Mouse (Mus musculus): ENCODE measurements around the gene Hist1h2ae. TPM values are rescaled to one million over a fixed set of nuclear protein-coding genes. Genes with fewer than 3 reads are reported as not detected.
A peak's percentile ranks its signal among the peaks of the same experiment; 100 is the strongest.
"Not testable (repeated sequence)": the region's sequence is repeated elsewhere in the genome, so short reads cannot be mapped to it uniquely, and the experiment has no call there.

Hist1h2ae gene
- polyA plus RNA-seq, 2 experiments, result 10.8 to 151 TPM

- not testable (repeated sequence) for H3K27me3 ChIP-seq (ENCODE audit: control insufficient read depth, insufficient read depth, low read length); H3K36me3 ChIP-seq (replicated peaks; ENCODE audit: control insufficient read depth, insufficient read depth, low read depth); H3K9me3 ChIP-seq (ENCODE audit: control insufficient read depth, low read length)
- Histone ChIP-seq H3K9ac (replicated peaks) (peak within 1 kb of the TSS; percentile 99), H3K4me2 (ENCODE audit: low read depth) (peak within 1 kb of the TSS; percentile 96), H3K27ac (peak within 1 kb of the TSS; percentile 98), H3K4me1 (replicated peaks; ENCODE audit: control insufficient read depth in 2 of 2, insufficient read depth in 2 of 2, low read length in 1 of 2) (peaks cover 18 to 19% of the 10 kb centered on the region in 2 experiments), H3K4me3 (ENCODE audit: insufficient read depth in 1 of 2, low read depth in 2 of 2, low read length in 2 of 2) (peak within 1 kb of the TSS; percentile 69 to 81)
- under 1% methylated on average over 31 of the region's 42 CpGs for WGBS (ENCODE audit: insufficient replicate concordance)
- ATAC-seq (ENCODE audit: insufficient read depth), result peak; percentile 75
- TF ChIP-seq EP300 (IDR thresholded peaks at IDR 0.05; ENCODE audit: low read depth), result peak; percentile 71; the same call in 1 of the 2 replicates
- DNase-seq (ENCODE audit: low read depth in 3 of 3, low spot score in 3 of 3), result peak; percentile 99 to 100 (median 99)
Observed at GRCm38 (mm10) chr13:23573898-23574524, 3.0 kb upstream of the Hist1h2ae start, which contains the start of the genes Hist1h2bf and Hist1h2ad. Hist1h2bf (minus strand) TSS chr13:23574196. Hist1h2ad (plus strand) TSS chr13:23574381.

GRCm38 (mm10) chr13:23573034-23573897, 2.2 kb upstream of the Hist1h2ae start:
- Histone ChIP-seq H3K27ac (peak overlapping the region; percentile 98), H3K4me3 (ENCODE audit: insufficient read depth in 1 of 2, low read depth in 2 of 2, low read length in 2 of 2) (peak overlapping the region; percentile 65 to 81), H3K4me2 (ENCODE audit: low read depth) (peak overlapping the region; percentile 79), H3K4me1 (replicated peaks; ENCODE audit: control insufficient read depth in 2 of 2, insufficient read depth in 2 of 2, low read length in 1 of 2) (peaks cover 16 to 19% of the 10 kb centered on the region in 2 experiments), H3K9ac (replicated peaks) (peak overlapping the region; percentile 99)
- WGBS (ENCODE audit: insufficient replicate concordance), result 4% methylated on average over 18 of the region's 20 CpGs
- ATAC-seq (ENCODE audit: insufficient read depth); H3K9me3 ChIP-seq (ENCODE audit: control insufficient read depth, low read length); DNase-seq (ENCODE audit: low read depth in 3 of 3, low spot score in 3 of 3); H3K36me3 ChIP-seq (replicated peaks; ENCODE audit: control insufficient read depth, insufficient read depth, low read depth); H3K27me3 ChIP-seq (ENCODE audit: control insufficient read depth, insufficient read depth, low read length): not testable (repeated sequence)

GRCm38 (mm10) chr13:23572218-23573033, 1.4 kb upstream of the Hist1h2ae start:
- Histone ChIP-seq H3K4me1 (replicated peaks; ENCODE audit: control insufficient read depth in 2 of 2, insufficient read depth in 2 of 2, low read length in 1 of 2) (peaks cover 16 to 20% of the 10 kb centered on the region in 2 experiments), H3K9me3 (ENCODE audit: control insufficient read depth, low read length) (no peaks in the 10 kb centered on the region), H3K4me2 (ENCODE audit: low read depth) (peak overlapping the region; percentile 79), H3K27me3 (ENCODE audit: control insufficient read depth, insufficient read depth, low read length) (no peaks in the 10 kb centered on the region), H3K36me3 (replicated peaks; ENCODE audit: control insufficient read depth, insufficient read depth, low read depth) (no peaks in the 10 kb centered on the region), H3K9ac (replicated peaks) (peak overlapping the region; percentile 99), H3K27ac (peak overlapping the region; percentile 98), H3K4me3 (ENCODE audit: insufficient read depth in 1 of 2, low read depth in 2 of 2, low read length in 2 of 2) (peak overlapping the region; percentile 65 to 81; a peak in 3 of 4 replicates)
- no peak for TF ChIP-seq CTCF (IDR thresholded peaks at IDR 0.05; ENCODE audit: low read depth)
- no peak for TF ChIP-seq EP300 (IDR thresholded peaks at IDR 0.05; ENCODE audit: low read depth)
- peak in 1 of 3 experiments; percentile 66 for DNase-seq (ENCODE audit: low read depth in 3 of 3, low spot score in 3 of 3)
- WGBS (ENCODE audit: insufficient replicate concordance), result 25% methylated on average over 2 of the region's 2 CpGs
- ATAC-seq (ENCODE audit: insufficient read depth), result no peak

- peak overlapping the region; percentile 99 for H3K9ac ChIP-seq (replicated peaks)
- 0% methylated on average over 9 of the region's 34 CpGs for WGBS (ENCODE audit: insufficient replicate concordance)
- peaks cover 10 to 16% of the 10 kb centered on the region in 2 experiments for H3K4me1 ChIP-seq (replicated peaks; ENCODE audit: control insufficient read depth in 2 of 2, insufficient read depth in 2 of 2, low read length in 1 of 2)
- DNase-seq (ENCODE audit: low read depth in 3 of 3, low spot score in 3 of 3) (peak in 1 of 3 experiments; percentile 62), ATAC-seq (ENCODE audit: insufficient read depth) (peak; percentile 2)
- H3K4me3 ChIP-seq (ENCODE audit: insufficient read depth in 1 of 2, low read depth in 2 of 2, low read length in 2 of 2), result peak overlapping the region; percentile 65 to 81
- not testable (repeated sequence) for H3K27me3 ChIP-seq (ENCODE audit: control insufficient read depth, insufficient read depth, low read length); H3K9me3 ChIP-seq (ENCODE audit: control insufficient read depth, low read length); H3K36me3 ChIP-seq (replicated peaks; ENCODE audit: control insufficient read depth, insufficient read depth, low read depth)
- peak overlapping the region; percentile 79 for H3K4me2 ChIP-seq (ENCODE audit: low read depth)
- TF ChIP-seq EP300 (IDR thresholded peaks at IDR 0.05; ENCODE audit: low read depth), result peak; percentile 56
- peak overlapping the region; percentile 98 for H3K27ac ChIP-seq
Observed at GRCm38 (mm10) chr13:23571504-23572217, 641 bp upstream of the Hist1h2ae start.

Measured in liver, embryonic 14.5 days (tissue).